Mouse (Mus musculus): ENCODE results near the gene Gm20431.

- TF ChIP-seq CTCF (IDR thresholded peaks at IDR 0.05; ENCODE audit: borderline replicate concordance, insufficient read depth, low read depth, low read length) (peak; percentile 29; the same call in 1 of the 2 replicates), POLR2A (IDR thresholded peaks at IDR 0.05; ENCODE audit: borderline replicate concordance, insufficient read depth, low read length) (no peak)
These were observed 17.3 kb upstream of the Gm20431 start for GRCm38 (mm10) chr2:167678600-167678999.

All from cerebellum, adult 2 months (tissue).